Mouse (Mus musculus) B cell, adult 2 months (primary cell): ENCODE results near the gene Gse1.
"Not testable (repeated sequence)": the region's sequence is repeated elsewhere in the genome, so short reads cannot be mapped to it uniquely, and the experiment has no call there.

Source experiments
- DNase-seq, 2 experiments: peaks; one replicate each; pipeline ENCODE4 v3.0.0; 2022

Gse1 gene

GRCm38 (mm10) chr8:120329030-120329748 lies 100.9 kb downstream of the Gse1 start:
- no peak for DNase-seq

GRCm38 (mm10) chr8:120331027-120331426 lies 102.8 kb downstream of the Gse1 start:
- no peak for DNase-seq

- peak; percentile 56 to 63 for DNase-seq
Observed at GRCm38 (mm10) chr8:120332379-120333229, 104.3 kb downstream of the Gse1 start.

GRCm38 (mm10) chr8:120333681-120334080 lies 105.4 kb downstream of the Gse1 start:
- no peak for DNase-seq

GRCm38 (mm10) chr8:120334261-120334660 lies 106.0 kb downstream of the Gse1 start:
- DNase-seq, result not testable (repeated sequence)

GRCm38 (mm10) chr8:120334878-120335261 lies 106.6 kb downstream of the Gse1 start:
- DNase-seq, result no peak

- DNase-seq, result peak; percentile 80 to 83
Observed at GRCm38 (mm10) chr8:120335262-120336086, 107.2 kb downstream of the Gse1 start.

GRCm38 (mm10) chr8:120336087-120336380 lies 107.8 kb downstream of the Gse1 start:
- no peak for DNase-seq

GRCm38 (mm10) chr8:120336909-120337555 lies 108.8 kb downstream of the Gse1 start:
- no peak for DNase-seq

GRCm38 (mm10) chr8:120337627-120338026 lies 109.4 kb downstream of the Gse1 start:
- DNase-seq, result no peak

GRCm38 (mm10) chr8:120338678-120339077 lies 110.4 kb downstream of the Gse1 start:
- no peak for DNase-seq

- no peak for DNase-seq
Observed at GRCm38 (mm10) chr8:120339743-120340142, 111.5 kb downstream of the Gse1 start.

- no peak for DNase-seq
Observed at GRCm38 (mm10) chr8:120341124-120341523, 112.9 kb downstream of the Gse1 start.

GRCm38 (mm10) chr8:120342847-120343548 lies 114.7 kb downstream of the Gse1 start:
- DNase-seq, result no peak

- no peak for DNase-seq
Observed at GRCm38 (mm10) chr8:120343582-120343981, 115.3 kb downstream of the Gse1 start.

- DNase-seq, result no peak
Observed at GRCm38 (mm10) chr8:120344166-120344565, 115.9 kb downstream of the Gse1 start.

- no peak for DNase-seq
Observed at GRCm38 (mm10) chr8:120344583-120344982, 116.3 kb downstream of the Gse1 start.

- no peak for DNase-seq
Observed at GRCm38 (mm10) chr8:120347734-120348341, 119.6 kb downstream of the Gse1 start.

GRCm38 (mm10) chr8:120348922-120349321 lies 120.7 kb downstream of the Gse1 start:
- DNase-seq, result no peak

GRCm38 (mm10) chr8:120351332-120352071 lies 123.2 kb downstream of the Gse1 start:
- DNase-seq, result no peak

GRCm38 (mm10) chr8:120352096-120352495 lies 123.8 kb downstream of the Gse1 start:
- DNase-seq, result no peak
